Mouse (Mus musculus) forebrain, embryonic 11.5 days (tissue): ENCODE measurements around the gene Fam104a. TPM values are rescaled to one million over a fixed set of nuclear protein-coding genes. Genes with fewer than 3 reads are reported as not detected.

Experiments
- ATAC-seq: fragments of 200-750 bp; cut with Nextera tagmentation; replicated peaks from 2 replicates; pipeline ENCODE4 v1.8.0; 2017; ENCODE audit warnings: moderate TSS enrichment; ENCODE audit not compliant: low FRiP score
- DNase-seq: peaks from one replicate; pipeline ENCODE4 v3.0.0-alpha.2; 2017; ENCODE audit warnings: low spot score
- H3K27ac ChIP-seq: fragments of 300-500 bp; sonication (generic); 2 replicates; pipeline ENCODE4 v1.5.1; 2014; ENCODE audit warnings: low read depth, low read length
- H3K27me3 ChIP-seq: fragments of 300-500 bp; sonication (generic); 2 replicates; pipeline ENCODE4 v1.6.1; 2014; ENCODE audit warnings: mild to moderate bottlenecking, low read length, mixed read lengths; ENCODE audit not compliant: control insufficient read depth, insufficient read depth
- H3K36me3 ChIP-seq: fragments of 300-500 bp; sonication (generic); 2 replicates; pipeline ENCODE4 v1.6.1; 2014; ENCODE audit warnings: mild to moderate bottlenecking, low read length, moderate library complexity, mixed read lengths; ENCODE audit not compliant: control insufficient read depth, insufficient read depth
- H3K4me1 ChIP-seq: fragments of 300-500 bp; sonication (generic); replicated peaks from 2 replicates; pipeline ENCODE4 v1.6.1; 2014; ENCODE audit warnings: low read length, mixed read lengths; ENCODE audit not compliant: control insufficient read depth, insufficient read depth
- H3K4me2 ChIP-seq: fragments of 300-500 bp; sonication (generic); 2 replicates; pipeline ENCODE4 v1.6.1; 2014; ENCODE audit warnings: low read depth, mild to moderate bottlenecking, low read length, moderate library complexity, mixed read lengths; ENCODE audit not compliant: severe bottlenecking
- H3K4me3 ChIP-seq: fragments of 300-500 bp; sonication (generic); 2 replicates; pipeline ENCODE4 v1.5.1; 2014; ENCODE audit warnings: low read depth, low read length
- H3K9ac ChIP-seq: fragments of 300-500 bp; sonication (generic); 2 replicates; pipeline ENCODE4 v1.6.1; 2014; ENCODE audit warnings: low read length
- H3K9me3 ChIP-seq: fragments of 300-500 bp; sonication (generic); 2 replicates; pipeline ENCODE4 v1.6.1; 2016; ENCODE audit warnings: low read length, mixed read lengths; ENCODE audit not compliant: control insufficient read depth
- WGBS: fragments of 180-500 bp; shearing (Covaris S2); extraction: QIAGEN DNeasy Blood & Tissue Kit; methylation state at CpG from one replicate; pipeline ENCODE4 v1.1.7; 2014; 5-methylcytosine and 5-hydroxymethylcytosine counted together
- polyA plus RNA-seq: library from polyadenylated mRNA; unstranded; fragments of >200 nt; fragmentation: Nextera tagmentation; extraction: Ambion mirVana; gene quantifications from 2 replicates; pipeline ENCODE4 v1.2.1, GENCODE M21; 2014

Fam104a gene
- polyA plus RNA-seq, 1 experiment from 2014 or later = 57.4 TPM

- DNase-seq = no peak
- no peaks in the 10 kb centered on the region for H3K36me3 ChIP-seq
- ATAC-seq = no peak
- H3K27ac ChIP-seq = no peak overlapping the region
- no peaks in the 10 kb centered on the region for H3K4me1 ChIP-seq
- H3K4me2 ChIP-seq = no peak overlapping the region
- WGBS = 60% methylated on average over 7 of the region's 7 CpGs
- H3K9me3 ChIP-seq = no peaks in the 10 kb centered on the region
- no peaks in the 10 kb centered on the region for H3K27me3 ChIP-seq
- no peak overlapping the region for H3K4me3 ChIP-seq
- H3K9ac ChIP-seq = no peak overlapping the region
Measured at GRCm38 (mm10) chr11:113630642-113631041, 53.3 kb downstream of the Fam104a start.

GRCm38 (mm10) chr11:113627785-113628184 lies 56.2 kb downstream of the Fam104a start:
- ATAC-seq (no peak), DNase-seq (no peak)
- no peaks in the 10 kb centered on the region for H3K27me3 ChIP-seq
- no peak overlapping the region for H3K4me3 ChIP-seq
- no peak overlapping the region for H3K9ac ChIP-seq
- no peaks in the 10 kb centered on the region for H3K36me3 ChIP-seq
- H3K9me3 ChIP-seq = no peaks in the 10 kb centered on the region
- no peaks in the 10 kb centered on the region for H3K4me1 ChIP-seq
- no peak overlapping the region for H3K4me2 ChIP-seq
- 53% methylated on average over 4 of the region's 4 CpGs for WGBS
- no peak overlapping the region for H3K27ac ChIP-seq

GRCm38 (mm10) chr11:113625437-113625836 lies 58.5 kb downstream of the Fam104a start:
- no peak for DNase-seq
- H3K27ac ChIP-seq = no peak overlapping the region

GRCm38 (mm10) chr11:113622028-113622427 lies 61.9 kb downstream of the Fam104a start:
- Histone ChIP-seq H3K4me2 (no peak overlapping the region), H3K9me3 (no peaks in the 10 kb centered on the region), H3K4me3 (no peak overlapping the region), H3K27me3 (peaks cover 33% of the 10 kb centered on the region), H3K27ac (no peak overlapping the region), H3K4me1 (peaks cover 24% of the 10 kb centered on the region), H3K9ac (no peak overlapping the region), H3K36me3 (no peaks in the 10 kb centered on the region)
- no peak for DNase-seq
- no peak for ATAC-seq
- WGBS = 85% methylated on average over 4 of the region's 4 CpGs

More at GRCm38 (mm10) chr11:113625437-113625836, 58.5 kb downstream of the Fam104a start:
- no peak overlapping the region for H3K9ac ChIP-seq
- H3K4me2 ChIP-seq = no peak overlapping the region
- H3K36me3 ChIP-seq = no peaks in the 10 kb centered on the region
- 94% methylated on average over 18 of the region's 18 CpGs for WGBS
- 0 out of 2 replicates have a peak, but pooled peaks cover 2% of the 10 kb centered on the region for H3K4me1 ChIP-seq
- ATAC-seq = no peak
- H3K9me3 ChIP-seq = no peaks in the 10 kb centered on the region
- no peak overlapping the region for H3K4me3 ChIP-seq
- H3K27me3 ChIP-seq = peaks cover 7% of the 10 kb centered on the region

GRCm38 (mm10) chr11:113621001-113621400 lies 63.0 kb downstream of the Fam104a start:
- no peak overlapping the region for H3K4me3 ChIP-seq
- H3K27me3 ChIP-seq = peaks cover 33% of the 10 kb centered on the region
- H3K4me2 ChIP-seq = no peak overlapping the region
- WGBS = 33% methylated on average over 2 of the region's 2 CpGs
- DNase-seq = peak; percentile 47
- ATAC-seq = no peak
- no peaks in the 10 kb centered on the region for H3K36me3 ChIP-seq
- no peak overlapping the region for H3K27ac ChIP-seq
- H3K9ac ChIP-seq = no peak overlapping the region
- peaks cover 24% of the 10 kb centered on the region for H3K4me1 ChIP-seq
- H3K9me3 ChIP-seq = no peaks in the 10 kb centered on the region

GRCm38 (mm10) chr11:113619420-113620080 lies 64.4 kb downstream of the Fam104a start:
- peak overlapping the region; percentile 59 for H3K9ac ChIP-seq
- ATAC-seq (no peak; the same call in 1 of the 2 replicates), DNase-seq (no peak)
- peak overlapping the region; percentile 46 for H3K4me3 ChIP-seq
- H3K27me3 ChIP-seq = peaks cover 33% of the 10 kb centered on the region
- H3K9me3 ChIP-seq = no peaks in the 10 kb centered on the region
- 1% methylated on average over 31 of the region's 31 CpGs for WGBS
- H3K27ac ChIP-seq = no peak overlapping the region
- H3K4me2 ChIP-seq = peak overlapping the region; percentile 98
- peaks cover 24% of the 10 kb centered on the region for H3K4me1 ChIP-seq
- H3K36me3 ChIP-seq = no peaks in the 10 kb centered on the region

GRCm38 (mm10) chr11:113618672-113619419 lies 65.1 kb downstream of the Fam104a start, which contains the start of gene Sstr2:
Gene Sstr2, plus strand, starts transcription at chr11:113619342.
- ATAC-seq = peak; percentile 71
- WGBS = under 1% methylated on average over 54 of the region's 54 CpGs
- peak; percentile 87 for DNase-seq
- no peaks in the 10 kb centered on the region for H3K9me3 ChIP-seq
- peak within 1 kb of the TSS; percentile 59 for H3K9ac ChIP-seq
- peak within 1 kb of the TSS; percentile 98 for H3K4me2 ChIP-seq
- peak within 1 kb of the TSS; percentile 46 for H3K4me3 ChIP-seq
- H3K36me3 ChIP-seq = no peaks in the 10 kb centered on the region
- H3K27ac ChIP-seq = no peak within 1 kb of the TSS
- peaks cover 33% of the 10 kb centered on the region for H3K27me3 ChIP-seq
- peaks cover 24% of the 10 kb centered on the region for H3K4me1 ChIP-seq

- ATAC-seq (no peak), DNase-seq (no peak)
- Histone ChIP-seq H3K4me3 (peak overlapping the region; percentile 46), H3K27me3 (peaks cover 33% of the 10 kb centered on the region), H3K9ac (no peak overlapping the region; the same call in 1 of the 2 replicates), H3K9me3 (no peaks in the 10 kb centered on the region), H3K4me2 (peak overlapping the region; percentile 98), H3K4me1 (peaks cover 24% of the 10 kb centered on the region), H3K27ac (no peak overlapping the region), H3K36me3 (no peaks in the 10 kb centered on the region)
- 27% methylated on average over 4 of the region's 4 CpGs for WGBS
Measured at GRCm38 (mm10) chr11:113618303-113618671, 65.7 kb downstream of the Fam104a start.
